Mouse (Mus musculus) embryonic fibroblast, embryonic 13.5 days (primary cell): Measurements from ENCODE around the gene Cdhr3.

Source experiments
- CTCF ChIP-seq: IDR thresholded peaks from 2 replicates; pipeline ENCODE4 v1.5.1; 2011; ENCODE audit warnings: mild to moderate bottlenecking, control low read depth, low read length, moderate library complexity, borderline replicate concordance; ENCODE audit not compliant: insufficient read depth
- POLR2A ChIP-seq: IDR thresholded peaks from 2 replicates; pipeline ENCODE4 v1.6.1; 2011; ENCODE audit warnings: low read depth, mild to moderate bottlenecking, control low read depth, low read length, moderate library complexity

DNA sequence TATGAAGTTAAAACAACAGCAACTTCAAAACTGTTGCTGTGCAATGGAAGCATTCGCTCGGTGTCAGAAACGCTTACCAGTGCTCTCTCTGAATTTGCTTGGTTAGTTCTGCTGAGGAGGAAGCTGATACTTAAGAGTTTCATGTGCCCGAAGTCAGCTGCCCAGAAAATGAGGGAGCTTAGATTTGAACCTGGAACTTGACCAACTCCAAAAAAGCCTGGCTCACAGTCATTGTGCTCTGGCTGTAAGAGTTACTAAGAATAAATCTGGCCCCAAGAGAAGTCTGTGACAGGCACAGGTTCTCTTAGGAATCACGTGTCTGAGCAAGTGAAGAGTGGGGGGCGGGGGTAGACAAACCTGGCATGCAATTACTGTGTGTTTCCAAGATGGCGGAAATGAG lies 51.2 kb downstream of the Cdhr3 start:
- TF ChIP-seq CTCF (no peak), POLR2A (no peak)
